Mouse (Mus musculus): Measurements from ENCODE around the gene Shisa4. TPM values are rescaled to one million over a fixed set of nuclear protein-coding genes. Genes with fewer than 3 reads are reported as not detected.

The Shisa4 gene
- total RNA-seq, 2 experiments from 2014 or later: 130 to 131 TPM

DNA sequence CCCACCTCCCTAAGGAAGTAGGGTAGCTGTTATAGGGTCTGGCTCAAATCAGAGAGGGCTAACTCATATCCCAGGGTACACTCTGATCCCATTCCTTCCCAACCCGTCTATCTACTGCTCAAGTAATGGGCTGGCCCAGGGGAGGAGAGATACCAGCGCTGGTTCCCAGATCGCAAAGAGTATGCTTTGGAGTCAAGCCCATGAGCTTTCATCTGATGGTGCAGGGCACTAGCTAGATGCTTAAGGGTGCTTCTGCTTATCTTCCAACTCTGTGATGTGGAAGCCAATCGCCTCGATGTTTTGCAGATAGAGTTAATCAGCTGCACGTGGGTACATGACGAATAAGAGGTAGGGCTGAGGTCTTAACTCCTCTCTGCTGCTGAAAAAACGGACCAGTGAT lies 7.4 kb downstream of the Shisa4 start:
- DNase-seq (ENCODE audit: low spot score in 2 of 2): no peak

GRCm38 (mm10) chr1:135367005-135367404 lies 8.0 kb downstream of the Shisa4 start:
- DNase-seq (ENCODE audit: low spot score in 2 of 2): no peak

DNA sequence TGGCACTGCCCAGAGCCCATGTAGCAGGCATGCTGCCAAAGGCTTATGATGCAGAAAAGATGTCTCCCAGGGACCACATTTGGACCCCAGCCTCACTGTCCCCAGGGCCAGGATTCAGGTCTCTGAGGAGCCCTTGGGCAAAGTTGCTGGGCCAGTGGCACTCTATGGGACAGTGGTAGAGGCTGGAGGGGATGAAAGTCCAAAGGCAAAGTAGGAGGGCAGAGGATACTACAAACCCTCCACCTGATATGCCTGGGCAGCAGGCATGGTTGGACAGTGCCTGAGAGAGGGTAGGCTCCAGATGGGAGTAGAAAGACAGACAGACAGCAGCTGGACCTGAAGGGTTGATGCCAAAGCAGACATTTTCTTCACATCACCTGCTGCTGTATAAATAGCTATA lies 8.7 kb downstream of the Shisa4 start:
- no peak for DNase-seq (ENCODE audit: low spot score in 2 of 2)

DNA sequence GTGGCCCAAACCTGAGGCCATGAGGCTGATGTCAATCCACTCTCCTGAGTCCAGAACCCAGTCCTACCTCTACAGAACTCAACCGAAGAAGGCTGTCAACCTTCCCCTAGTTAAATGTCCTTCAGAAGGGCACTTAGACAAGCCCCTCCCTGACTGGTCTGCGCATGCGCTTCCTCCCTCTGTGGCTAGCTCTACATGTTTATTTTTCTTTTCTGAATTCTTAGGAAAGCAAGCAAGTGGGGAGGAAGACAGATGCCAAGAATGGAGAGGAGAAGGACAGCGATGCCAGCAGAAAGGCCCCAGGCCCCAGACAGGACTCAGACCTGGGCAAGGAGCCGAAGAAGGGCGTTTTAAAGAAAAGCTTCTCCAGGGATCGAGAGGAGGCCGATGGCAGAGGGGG lies 11.6 kb downstream of the Shisa4 start:
- DNase-seq (ENCODE audit: low spot score in 2 of 2): no peak

DNA sequence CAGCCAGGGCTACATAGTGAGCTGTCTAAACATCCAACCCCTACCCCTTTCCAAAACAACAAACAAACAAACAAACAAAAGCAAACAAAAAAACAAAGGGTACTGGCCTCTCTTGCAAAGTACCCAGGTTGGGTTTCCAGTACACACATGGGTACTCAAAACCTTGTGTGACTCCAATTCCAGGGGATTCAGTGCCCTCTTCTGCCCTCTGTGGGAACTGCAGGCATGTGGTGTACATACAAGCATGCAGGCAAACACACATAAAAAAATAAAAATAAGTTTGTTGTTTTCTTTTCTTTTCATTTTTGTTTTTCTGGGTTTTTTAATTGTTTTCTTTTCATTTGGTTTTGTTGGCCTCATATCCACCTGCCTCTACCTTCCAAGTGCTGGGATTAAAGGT lies 12.9 kb downstream of the Shisa4 start:
- DNase-seq (ENCODE audit: low spot score in 2 of 2): no peak

GRCm38 (mm10) chr1:135361491-135361890 lies 13.5 kb downstream of the Shisa4 start:
- no peak for DNase-seq (ENCODE audit: low spot score in 2 of 2)

- DNase-seq (ENCODE audit: low spot score in 2 of 2): no peak
These were observed 16.0 kb downstream of the Shisa4 start for GRCm38 (mm10) chr1:135359071-135359470.

- no peak for DNase-seq (ENCODE audit: low spot score in 2 of 2)
These were observed 23.1 kb downstream of the Shisa4 start for GRCm38 (mm10) chr1:135351953-135352352.

- peak in 1 of 2 experiments; percentile 78 for DNase-seq (ENCODE audit: low spot score in 2 of 2)
These were observed 27.4 kb downstream of the Shisa4 start for GRCm38 (mm10) chr1:135347498-135348169.

- no peak for DNase-seq (ENCODE audit: low spot score in 2 of 2)
These were observed 28.1 kb downstream of the Shisa4 start for GRCm38 (mm10) chr1:135346891-135347290.

DNA sequence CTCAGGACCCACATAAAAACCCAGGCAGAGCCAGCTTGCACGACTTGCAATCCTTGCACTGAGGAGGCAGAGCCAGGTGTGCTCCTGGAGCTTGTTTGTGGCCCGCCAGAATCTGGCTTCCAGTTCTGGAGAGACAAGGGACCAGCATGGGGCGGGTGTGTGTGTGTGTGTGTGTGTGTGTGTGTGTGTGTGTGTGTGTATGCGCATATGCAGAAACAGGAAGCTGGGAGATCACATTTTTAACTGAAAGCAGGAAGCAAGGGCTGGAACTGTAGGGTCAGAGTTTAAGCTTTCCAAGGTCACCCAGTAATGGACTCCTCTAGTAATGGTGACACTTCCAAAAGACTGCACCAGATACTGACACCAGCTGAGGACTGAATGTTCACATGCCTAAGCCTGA lies 31.0 kb downstream of the Shisa4 start:
- no peak for DNase-seq (ENCODE audit: low spot score in 2 of 2)

DNA sequence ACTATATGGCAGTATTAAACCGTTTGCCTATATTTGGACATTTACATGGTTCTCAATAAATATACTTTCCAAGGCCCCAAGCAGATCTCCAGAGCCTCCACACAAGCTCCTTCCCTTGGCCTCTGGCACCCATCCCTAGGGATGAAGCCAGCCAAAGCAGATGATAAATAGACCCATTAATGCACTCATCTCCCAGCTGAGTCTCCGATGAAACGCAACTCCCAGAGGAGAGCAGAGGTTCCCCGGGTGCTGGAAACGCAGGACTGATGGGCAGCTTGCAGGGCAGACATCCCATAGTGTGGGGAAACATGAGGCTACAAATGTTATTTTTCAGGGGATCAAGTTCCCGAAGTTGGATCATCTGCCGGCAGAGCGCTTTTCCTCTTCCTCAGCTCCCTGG lies 33.1 kb downstream of the Shisa4 start:
- no peak for DNase-seq (ENCODE audit: low spot score in 2 of 2)

DNA sequence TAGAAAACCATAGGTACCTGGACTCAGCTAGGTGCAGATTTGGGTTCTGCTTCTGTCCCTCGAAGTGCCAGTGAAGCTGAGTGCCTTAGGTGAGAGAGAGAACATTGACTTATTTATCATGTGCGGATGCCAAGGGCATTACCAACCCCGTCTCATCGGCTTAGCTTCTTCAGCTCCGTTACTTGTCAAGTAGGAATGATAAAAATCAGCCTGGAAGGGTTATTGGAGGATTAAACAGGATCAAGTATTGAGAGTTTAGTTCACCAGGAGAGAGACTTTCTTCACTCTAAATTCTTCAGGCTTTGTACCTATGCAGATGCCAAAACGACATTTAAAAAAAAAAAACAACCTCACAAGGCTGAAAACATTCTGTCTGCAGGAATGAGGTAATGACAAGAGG lies 44.5 kb downstream of the Shisa4 start:
- no peak for DNase-seq (ENCODE audit: low spot score in 2 of 2)

DNA sequence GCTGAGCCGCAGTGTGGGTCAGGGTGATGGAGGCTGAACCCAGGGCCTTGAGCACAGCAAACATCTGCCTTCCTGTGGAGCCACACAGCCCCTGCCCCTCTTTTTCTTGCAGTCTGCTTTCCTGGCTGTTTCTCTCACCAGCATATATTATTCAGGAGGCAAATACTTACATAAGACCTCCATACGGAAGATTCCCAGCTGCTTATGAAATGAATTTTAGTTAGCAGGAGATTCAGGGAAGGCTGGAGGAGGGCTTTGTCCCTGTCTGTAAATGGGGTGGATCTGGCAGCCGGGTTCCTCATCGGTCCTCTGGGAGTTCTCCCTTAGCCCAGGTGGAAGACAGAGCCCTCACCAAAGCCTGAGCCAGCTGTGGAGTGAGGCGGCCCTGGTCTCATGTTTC lies 46.7 kb downstream of the Shisa4 start:
- no peak for DNase-seq (ENCODE audit: low spot score in 2 of 2)

- no peak for DNase-seq (ENCODE audit: low spot score in 2 of 2)
These were observed 49.1 kb downstream of the Shisa4 start for GRCm38 (mm10) chr1:135325934-135326333.

- no peak for DNase-seq (ENCODE audit: low spot score in 2 of 2)
These were observed 50.5 kb downstream of the Shisa4 start, which contains the start of gene Lmod1 for GRCm38 (mm10) chr1:135324571-135324970. Gene Lmod1, plus strand, starts transcription at chr1:135324807.

DNA sequence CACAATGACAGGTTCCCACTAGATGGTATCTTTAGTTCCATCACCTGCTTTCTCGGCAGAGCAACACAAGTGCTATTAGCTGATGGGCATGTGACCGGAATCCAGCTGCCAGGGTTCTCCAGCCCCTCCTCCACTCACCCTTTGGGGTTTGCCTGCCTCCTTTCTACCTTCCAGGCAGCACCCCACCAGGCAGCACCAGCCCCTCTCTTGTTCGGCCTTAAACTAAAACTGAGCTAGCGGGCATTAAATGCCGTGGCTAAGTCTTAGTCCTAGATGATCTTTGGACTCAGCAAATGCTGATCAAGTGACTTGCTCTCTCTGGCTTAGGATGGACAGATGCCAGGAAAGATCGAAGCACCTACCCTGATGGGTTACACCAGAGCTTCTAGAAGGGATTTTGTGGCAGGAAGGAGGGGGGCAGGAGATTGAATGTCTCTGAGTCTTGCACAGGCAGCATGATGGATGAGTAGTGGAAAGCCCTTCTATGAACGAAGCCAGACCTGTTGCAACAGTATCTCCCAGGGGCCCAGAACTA lies 51.6 kb downstream of the Shisa4 start:
- DNase-seq (ENCODE audit: low spot score in 2 of 2): no peak

Other genes with a start within 250 kb of the Shisa4 start
- gene Ptpn7, start 242.5 kb downstream of the Shisa4 start, total RNA-seq (2021): not detected
- 100 to 1,000 TPM; 307 to 334 TPM for gene Arl8a, start 228.4 kb downstream of the Shisa4 start, total RNA-seq (2021)
- 100 to 1,000 TPM; 186 to 187 TPM for gene Gpr37l1, start 207.6 kb downstream of the Shisa4 start, total RNA-seq (2021)
- gene Elf3, start 116.7 kb downstream of the Shisa4 start, total RNA-seq (2021): not detected
- 10 to 100 TPM; 52.5 to 57.8 TPM for gene Rnpep, start 91.2 kb downstream of the Shisa4 start, total RNA-seq (2021)
- gene Timm17a, start 61.5 kb downstream of the Shisa4 start, total RNA-seq (2021): 100 to 1,000 TPM; 169 to 172 TPM
- under 1 TPM; 0.50 to 0.53 TPM for gene Lmod1, start 50.4 kb downstream of the Shisa4 start, total RNA-seq (2021)
- 100 to 1,000 TPM; 137 to 171 TPM for gene Ipo9, start 55.3 kb upstream of the Shisa4 start, total RNA-seq (2021)
- 100 to 1,000 TPM; 161 to 168 TPM for gene Nav1, start 232.1 kb upstream of the Shisa4 start, total RNA-seq (2021)

Data from layer of hippocampus, postnatal 14 days (tissue).